Mouse (Mus musculus): Measurements from ENCODE around the gene Tmem164.

GRCm38 (mm10) chrX:142755542-142755941, 74.3 kb downstream of the Tmem164 start:
- TF ChIP-seq SRF (IDR thresholded peaks at IDR 0.05; ENCODE audit: control insufficient read depth, insufficient read length, low read depth) (no peak), MYOD1 (IDR thresholded peaks at IDR 0.05; ENCODE audit: control insufficient read depth in 1 of 3, insufficient read length in 2 of 3, low read depth in 2 of 3) (no peak), POLR2A (IDR thresholded peaks at IDR 0.05; ENCODE audit: insufficient read length, low read depth) (no peak), MAX (IDR thresholded peaks at IDR 0.05; ENCODE audit: low read depth) (no peak), USF1 (IDR thresholded peaks at IDR 0.05; ENCODE audit: low read depth) (no peak), POLR2AphosphoS2 (IDR thresholded peaks at IDR 0.05; ENCODE audit: insufficient read length, low read depth) (no peak), REST (IDR thresholded peaks at IDR 0.05; ENCODE audit: insufficient read depth, insufficient read length) (no peak), CEBPB (IDR thresholded peaks at IDR 0.05; ENCODE audit: insufficient read depth, poor library complexity, severe bottlenecking) (no peak), TCF3 (IDR thresholded peaks at IDR 0.05; ENCODE audit: insufficient read length, low read depth) (no peak), E2F4 (IDR thresholded peaks at IDR 0.05; ENCODE audit: insufficient read depth) (no peak)

Measured in myocyte (in vitro differentiated cells).